Mouse (Mus musculus): Measurements from ENCODE around the gene Dhh. TPM values are rescaled to one million over a fixed set of nuclear protein-coding genes. Genes with fewer than 3 reads are reported as not detected.
"Not testable (repeated sequence)": the region's sequence is repeated elsewhere in the genome, so short reads cannot be mapped to it uniquely, and the experiment has no call there.

The Dhh gene
- under 1 TPM; 0.36 to 0.57 TPM for total RNA-seq (2021)
- long read RNA-seq, partial matches to known transcripts, result 1 of 1 reads
- long read RNA-seq, other reads (novel, unspliced or antisense), result 0 of 1 reads

DNA sequence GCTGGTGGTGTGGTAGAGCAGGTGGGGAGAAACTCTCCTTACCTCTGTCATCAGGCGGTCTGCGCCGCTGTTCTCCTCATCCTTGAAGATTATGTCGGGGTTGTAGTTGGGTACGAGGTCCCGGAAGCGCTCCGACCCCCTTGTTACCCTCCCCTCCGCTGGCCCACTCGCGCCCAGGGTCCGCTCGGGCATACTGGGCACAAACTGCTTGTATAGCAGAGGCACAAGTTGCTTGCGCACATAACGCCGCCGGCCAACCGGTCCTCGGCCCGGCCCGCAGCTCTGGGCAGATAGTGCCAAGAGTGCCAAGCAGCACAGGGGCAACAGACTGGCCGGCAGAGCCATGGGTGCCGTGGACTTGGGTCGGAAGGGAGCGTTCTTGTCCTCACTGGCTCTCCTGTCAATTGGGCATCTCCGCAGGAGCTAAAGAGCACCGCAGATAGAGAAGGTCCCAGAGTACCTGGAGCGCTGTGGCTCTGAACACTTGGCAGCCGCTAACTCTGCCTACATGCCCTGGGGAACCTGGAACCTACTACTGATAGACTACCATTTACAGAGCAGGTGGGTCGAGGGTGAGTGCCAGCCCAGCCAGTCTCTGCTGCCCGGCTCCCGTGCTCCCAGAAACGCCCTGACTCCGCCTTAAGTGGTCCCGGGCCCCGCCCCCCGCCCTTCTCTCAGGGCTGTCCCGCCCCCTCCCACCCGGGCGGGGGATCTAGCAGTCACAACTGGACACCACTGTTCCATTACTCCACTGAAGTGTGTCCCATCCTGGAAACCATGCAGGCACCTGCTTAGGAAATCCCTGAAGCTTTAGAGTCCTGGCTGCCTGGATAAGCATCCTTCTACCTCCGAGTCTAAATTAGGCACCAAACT is at the start of gene Dhh:
Gene Dhh (minus strand): TSS at position 613 of the 873 bp plus-strand sequence.
- no peak for DNase-seq (ENCODE audit: low spot score in 2 of 2)

DNA sequence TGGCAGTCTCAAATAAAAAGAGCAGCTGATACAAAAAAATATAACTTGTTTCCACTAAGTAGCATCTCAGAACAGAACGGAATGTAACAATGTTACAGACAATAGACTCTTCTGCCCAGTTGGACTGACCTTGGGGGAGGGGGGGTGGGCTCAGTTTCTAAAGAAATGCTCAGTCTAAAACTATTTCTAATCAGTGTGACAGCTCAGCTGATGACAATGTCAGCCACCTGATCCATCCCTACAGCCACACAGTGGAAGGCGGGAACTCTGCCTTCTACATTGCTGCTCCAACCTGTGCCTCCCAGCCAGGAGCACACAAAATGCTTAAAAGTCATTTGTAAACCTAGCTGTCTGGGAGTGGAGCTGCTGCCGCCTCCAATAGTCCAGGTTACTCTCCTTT is 49.5 kb upstream of the Dhh start:
- DNase-seq (ENCODE audit: low spot score in 2 of 2), result no peak

DNA sequence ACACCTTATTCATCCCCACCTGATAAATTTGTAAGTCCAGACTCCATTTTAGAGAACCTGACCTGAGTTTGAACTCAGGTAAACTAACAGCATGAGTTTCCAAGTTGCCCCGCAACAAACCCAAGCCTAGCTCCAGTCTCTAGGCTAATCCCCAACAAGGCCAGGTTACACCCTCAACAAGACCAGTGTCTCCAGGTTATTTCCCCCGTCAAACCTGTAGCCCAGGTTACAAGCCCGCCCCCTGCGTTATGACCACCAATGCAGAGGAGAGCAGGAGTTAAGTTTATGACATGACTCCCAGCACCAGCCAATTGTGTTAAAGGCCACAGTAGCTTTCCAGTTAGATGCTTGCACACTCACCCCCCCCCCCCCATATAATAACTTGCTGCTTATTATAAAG is 44.8 kb upstream of the Dhh start:
- DNase-seq (ENCODE audit: low spot score in 2 of 2), result no peak

DNA sequence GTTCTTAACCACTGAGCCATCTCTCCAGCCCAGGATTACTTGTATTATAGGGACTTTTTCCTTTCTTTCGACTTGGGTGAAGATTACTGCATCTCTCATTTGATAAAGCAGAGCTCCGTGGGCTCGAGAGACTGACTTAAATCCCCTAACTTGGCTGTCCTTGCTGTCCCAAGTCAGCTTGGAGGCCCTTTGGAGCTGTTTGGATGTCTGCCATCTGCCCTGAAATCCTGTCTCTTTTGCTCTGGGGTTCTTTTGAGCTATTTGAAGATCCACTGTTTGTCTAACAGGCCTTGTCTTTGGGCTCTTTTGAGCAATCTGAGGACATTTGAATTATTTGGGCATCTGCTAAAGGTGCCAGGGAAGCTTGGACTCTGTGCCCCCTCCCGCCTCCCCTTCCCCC is 43.7 kb upstream of the Dhh start:
- DNase-seq (ENCODE audit: low spot score in 2 of 2), result no peak

DNA sequence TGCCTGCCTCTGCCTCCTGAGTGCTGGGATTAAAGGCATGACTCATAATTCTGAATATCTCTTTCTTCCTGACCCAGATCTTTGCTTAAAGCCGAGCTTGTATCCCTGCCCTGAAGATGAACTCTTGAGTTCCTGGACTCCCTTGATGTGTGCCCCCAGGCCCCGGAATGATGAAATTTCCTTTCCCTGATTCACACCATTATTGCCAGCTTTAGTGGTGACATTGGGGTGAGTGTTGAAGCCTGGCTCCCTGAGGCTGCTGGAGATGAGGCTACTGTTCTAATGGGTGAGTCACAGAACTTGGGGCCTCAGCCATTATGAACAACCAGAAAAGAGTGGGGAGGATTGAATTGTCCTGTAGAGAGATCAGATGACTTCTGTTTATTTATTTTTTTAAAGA is 43.2 kb upstream of the Dhh start:
- no peak for DNase-seq (ENCODE audit: low spot score in 2 of 2)

DNA sequence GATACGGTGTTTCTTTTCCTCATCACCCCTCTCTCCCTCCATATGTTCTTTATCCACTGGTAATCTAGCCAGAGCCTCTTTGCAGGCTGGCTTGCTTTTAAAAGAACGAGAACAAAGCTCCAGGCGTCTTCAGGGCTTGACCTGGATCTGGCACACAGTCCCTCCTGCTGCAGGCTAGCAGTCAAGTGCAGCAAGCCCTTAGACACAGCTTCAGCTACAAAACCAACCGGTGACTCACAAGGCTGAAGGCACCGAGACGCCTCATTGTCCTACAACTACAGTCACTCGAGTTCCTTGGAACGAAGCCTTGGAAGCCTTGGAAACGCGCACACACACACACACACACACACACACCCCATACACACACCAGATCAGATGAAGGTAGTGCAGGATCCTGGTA is 42.5 kb upstream of the Dhh start:
- no peak for DNase-seq (ENCODE audit: low spot score in 2 of 2)

DNA sequence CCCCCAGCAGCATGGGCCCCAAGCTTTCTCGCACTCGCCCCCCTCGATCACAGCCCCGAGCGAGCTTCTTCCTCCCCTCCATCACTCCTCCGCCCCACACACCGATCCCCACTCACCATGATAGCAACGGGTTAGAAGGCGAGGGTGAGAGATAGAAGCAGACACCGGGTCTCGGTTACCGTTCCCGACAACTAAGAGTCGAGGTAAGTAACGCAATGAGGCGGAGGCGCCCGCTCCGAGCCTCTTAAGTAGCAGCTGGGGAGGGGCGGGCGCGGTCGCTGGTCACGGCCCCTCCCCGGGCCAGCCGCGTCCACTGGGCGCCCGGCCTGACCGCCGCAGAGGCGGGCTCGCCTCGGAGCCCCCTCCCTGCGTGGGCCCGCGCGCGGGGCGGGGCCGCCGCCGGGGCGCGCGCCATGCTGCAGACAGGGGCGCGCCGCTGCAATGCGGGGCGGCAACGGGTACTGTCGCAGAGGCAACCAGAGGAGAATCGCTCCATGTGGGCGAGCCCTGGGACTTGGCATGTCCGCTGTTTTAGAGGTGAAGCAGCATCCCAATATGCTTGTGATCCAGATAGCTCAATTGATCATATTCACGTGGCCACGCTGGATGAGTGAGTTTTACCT is 36.0 kb upstream of the Dhh start, which contains the start of gene Tuba1b:
Gene Tuba1b (minus strand): TSS at position 349 of the 623 bp plus-strand sequence.
- peak; percentile 81 to 90 for DNase-seq (ENCODE audit: low spot score in 2 of 2)

DNA sequence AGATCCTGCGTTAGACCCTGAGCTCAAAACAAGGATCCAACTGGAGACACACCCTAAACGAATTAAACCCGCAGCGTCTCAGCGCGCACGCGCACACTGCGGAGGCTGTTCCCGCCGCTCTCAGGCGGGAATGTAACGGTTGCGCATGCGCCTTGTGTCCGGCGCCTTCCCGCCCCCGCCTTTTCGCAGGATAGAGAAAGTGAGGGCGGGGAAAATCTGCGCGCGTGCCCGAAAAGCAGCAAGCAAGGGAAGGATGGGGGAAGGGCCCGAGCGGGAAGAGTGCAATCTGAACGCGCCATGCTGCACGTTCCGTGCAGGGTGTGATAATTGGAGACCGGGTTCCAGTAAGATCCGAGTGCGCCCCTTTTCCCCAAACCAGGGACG is 35.5 kb upstream of the Dhh start:
- peak; percentile 94 to 98 for DNase-seq (ENCODE audit: low spot score in 2 of 2)

DNA sequence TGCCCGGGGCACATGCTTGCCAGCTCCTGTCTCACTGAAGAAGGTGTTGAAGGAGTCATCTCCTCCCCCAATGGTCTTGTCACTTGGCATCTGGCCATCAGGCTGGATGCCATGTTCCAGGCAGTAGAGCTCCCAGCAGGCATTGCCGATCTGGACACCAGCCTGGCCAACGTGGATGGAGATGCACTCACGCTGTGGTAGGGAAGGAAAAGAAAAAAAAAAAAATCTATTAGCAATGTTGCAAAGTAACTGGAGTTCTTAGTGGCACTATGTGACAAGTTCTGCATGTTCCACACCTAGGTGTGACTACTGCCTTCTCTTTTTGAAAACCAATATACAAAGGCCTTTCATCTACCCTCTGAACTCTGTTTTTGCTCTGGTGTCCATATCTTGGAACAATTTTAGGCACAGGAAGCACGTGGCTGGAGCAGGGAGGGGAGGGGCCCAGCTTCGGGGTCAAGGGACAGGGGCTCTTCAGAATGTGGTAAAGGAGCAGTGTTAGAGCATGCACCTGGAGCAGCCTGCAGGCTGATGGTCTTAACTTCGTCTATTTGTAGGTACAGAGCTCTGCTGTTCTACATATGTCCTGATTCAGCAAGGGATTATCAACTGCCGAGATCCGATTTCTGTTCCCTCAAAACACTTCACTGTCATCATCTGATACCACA is 34.8 kb upstream of the Dhh start:
- not testable (repeated sequence) for DNase-seq (ENCODE audit: low spot score in 2 of 2)

DNA sequence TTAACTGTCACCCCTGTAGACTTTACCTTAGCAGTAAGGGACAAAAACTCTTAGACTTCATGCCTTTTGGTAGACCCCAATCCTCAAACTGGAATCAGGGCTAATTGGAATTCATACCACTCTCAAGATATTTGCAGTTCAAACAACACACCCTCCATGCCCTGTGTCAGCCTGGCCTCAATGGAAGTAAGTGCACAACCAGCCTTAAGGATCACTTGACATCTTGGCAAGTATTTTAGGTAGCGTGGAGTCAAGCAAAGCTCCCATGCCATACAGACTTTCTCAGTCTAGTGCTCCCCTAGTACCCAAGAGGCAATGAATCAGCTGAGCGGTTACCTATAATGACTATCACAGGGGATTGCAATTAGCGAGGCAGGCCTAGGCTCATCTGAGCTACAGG is 32.7 kb upstream of the Dhh start:
- DNase-seq (ENCODE audit: low spot score in 2 of 2), result no peak

DNA sequence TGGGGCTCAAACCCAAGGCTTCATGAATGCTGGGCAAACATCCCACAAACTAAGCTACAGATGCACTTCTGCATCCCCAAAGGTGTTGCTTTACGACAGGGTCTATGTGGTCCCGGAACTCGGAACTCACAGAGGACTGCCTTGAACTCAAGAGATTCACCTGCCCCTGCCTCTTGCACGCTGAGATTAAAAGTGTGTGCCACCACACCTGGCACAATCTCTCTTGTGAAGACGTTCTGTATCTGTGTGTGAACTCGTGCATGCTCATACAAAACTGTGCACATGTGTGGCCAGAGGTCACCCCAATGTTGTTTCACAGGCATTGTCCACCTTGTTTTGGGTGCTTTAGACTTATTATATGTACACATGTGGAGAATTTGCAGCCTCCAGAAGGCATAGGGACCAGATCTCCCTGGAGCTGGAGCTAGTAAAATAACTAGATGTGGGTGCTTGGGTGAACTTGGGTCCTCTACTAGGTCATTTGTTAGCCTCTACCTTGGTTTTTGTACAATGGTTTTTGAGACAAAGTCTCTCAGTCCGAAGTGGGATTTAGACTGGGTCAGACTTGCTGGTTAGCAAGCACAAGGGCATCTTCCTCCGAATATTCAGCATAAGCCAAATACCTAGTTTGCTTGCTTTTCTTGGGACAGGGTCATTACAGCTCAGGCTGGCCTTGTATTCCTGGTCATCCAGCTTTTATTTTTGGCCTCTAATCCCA is 31.8 kb upstream of the Dhh start:
- no peak for DNase-seq (ENCODE audit: low spot score in 2 of 2)

DNA sequence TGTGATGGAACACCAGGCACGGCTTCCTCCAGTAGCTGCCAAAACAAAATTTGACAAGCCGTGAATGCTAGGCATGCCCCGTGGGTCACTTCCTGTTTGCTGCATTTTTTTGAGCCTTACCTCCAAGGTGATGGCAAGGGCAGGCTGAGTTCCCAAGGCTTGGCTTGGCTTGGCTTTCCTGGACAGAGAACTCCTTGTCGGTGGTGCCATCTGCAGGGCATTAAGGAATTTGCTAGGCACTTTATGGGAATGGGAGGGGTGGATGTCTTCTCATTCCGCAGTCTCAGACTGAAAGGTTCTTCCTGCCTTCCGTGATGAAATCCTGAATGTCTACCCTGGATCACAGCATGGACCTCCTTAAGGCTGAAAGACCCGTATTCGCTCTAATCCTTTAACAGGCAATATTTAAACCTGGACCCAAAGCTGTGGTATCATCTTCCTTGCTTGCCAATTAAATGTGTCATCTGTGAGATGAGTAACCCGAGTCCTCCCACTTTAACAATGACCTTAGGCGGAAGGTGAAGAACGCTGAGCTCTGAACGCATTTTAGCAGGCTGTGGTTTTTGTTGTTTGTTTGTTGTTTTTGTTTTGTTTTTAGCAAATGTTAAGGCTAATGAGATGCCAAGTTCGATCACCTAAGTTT is 30.4 kb upstream of the Dhh start:
- peak; percentile 68 to 76 for DNase-seq (ENCODE audit: low spot score in 2 of 2)

DNA sequence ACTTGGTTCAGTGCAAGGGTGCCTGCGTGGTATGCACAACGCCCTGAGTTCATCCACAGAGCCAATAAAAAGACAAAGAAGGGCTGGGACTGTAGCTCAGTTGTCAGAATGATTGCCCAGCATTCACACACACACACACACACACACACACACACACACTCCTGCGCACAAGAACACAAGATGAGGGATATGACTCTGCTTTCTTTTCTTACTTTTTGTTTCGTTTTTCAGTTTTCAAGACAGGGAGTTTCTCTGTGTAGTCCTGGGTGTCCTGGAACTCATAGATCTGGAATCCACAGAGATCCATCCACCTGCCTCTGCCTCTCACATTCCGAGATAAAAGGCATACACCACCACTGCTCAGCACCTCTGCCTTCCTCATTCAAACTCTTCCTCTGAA is 29.2 kb upstream of the Dhh start:
- no peak for DNase-seq (ENCODE audit: low spot score in 2 of 2)

DNA sequence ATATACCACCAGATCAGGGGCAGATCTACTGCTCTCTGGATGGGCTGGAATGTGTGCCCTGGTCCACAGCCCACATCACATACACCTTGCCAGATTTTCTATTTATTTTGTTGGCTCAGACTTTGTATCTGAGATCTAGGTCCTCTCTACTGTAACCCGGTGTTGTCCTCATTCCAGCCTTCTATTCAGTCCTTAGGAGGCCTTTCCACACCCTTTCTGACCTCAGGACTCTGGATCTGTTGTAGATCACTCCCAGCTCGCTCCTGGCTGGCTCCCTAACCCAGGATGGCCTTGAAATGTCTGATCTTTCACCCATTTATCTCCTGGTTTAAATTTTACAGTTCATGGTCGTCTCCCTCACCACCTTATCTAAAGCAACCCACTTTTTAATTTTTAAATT is 26.3 kb upstream of the Dhh start:
- no peak for DNase-seq (ENCODE audit: low spot score in 2 of 2)

DNA sequence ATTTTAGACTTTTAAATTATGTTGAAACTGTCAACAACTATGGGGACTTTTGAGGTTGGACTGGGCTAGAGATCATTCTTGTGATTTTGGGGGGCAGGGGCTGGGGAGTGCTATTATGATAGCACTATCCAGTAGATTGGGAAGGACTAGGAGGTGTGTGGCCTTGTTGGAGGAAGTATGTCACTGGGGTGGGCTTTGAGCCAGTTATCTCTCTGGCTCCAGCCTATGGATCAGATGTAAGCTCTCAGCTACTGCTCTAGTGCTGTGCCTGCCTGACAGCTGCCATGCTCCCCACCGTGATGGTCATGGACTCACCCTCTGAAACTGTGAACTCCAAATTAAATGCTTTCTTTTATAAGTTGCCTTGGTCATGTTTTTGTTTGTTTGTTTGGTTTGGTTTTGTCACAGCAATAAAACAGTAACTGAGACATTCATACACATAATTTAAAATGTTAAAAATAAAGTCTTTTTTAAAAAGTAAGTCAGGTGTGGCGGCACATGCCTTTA is 24.7 kb upstream of the Dhh start:
- no peak for DNase-seq (ENCODE audit: low spot score in 2 of 2)

DNA sequence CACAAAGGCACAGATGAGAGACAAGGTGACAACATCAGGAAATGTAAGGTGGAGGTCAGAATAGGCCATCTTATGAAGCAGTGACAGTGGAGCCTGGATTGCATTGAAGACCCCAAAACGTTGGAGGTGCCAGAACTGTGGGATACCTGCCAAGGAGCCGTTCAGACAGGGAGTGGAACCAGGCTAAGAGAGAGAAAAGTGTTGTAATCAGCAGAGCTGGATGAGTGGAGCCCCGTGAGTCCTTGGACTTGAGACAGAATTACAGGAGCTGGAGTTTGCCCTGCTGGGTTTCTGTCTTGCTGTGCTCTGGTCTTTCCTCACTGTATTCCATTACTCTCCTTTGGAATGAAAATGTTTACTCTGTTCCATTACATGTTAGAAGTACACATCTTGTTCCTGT is 24.2 kb upstream of the Dhh start:
- DNase-seq (ENCODE audit: low spot score in 2 of 2), result no peak

DNA sequence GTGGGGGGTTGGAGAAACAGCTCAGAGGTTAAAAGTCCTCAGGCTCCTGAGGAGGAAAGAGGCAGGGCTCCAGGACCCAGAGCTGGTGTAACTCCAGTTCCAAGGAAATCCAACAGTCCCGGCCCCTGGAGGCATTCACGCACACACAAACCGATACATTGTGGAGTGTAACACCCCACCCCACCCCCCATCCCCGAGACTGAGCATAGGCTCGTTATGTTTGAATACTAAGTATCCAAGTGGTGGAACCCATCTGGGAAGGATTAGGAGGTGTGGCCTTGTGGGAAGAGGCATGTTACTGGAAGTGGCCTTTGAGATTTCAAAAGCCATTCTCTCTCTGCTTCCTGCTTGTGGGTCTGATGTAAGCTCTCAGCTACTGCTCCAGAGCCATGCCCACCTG is 23.2 kb upstream of the Dhh start:
- no peak for DNase-seq (ENCODE audit: low spot score in 2 of 2)

DNA sequence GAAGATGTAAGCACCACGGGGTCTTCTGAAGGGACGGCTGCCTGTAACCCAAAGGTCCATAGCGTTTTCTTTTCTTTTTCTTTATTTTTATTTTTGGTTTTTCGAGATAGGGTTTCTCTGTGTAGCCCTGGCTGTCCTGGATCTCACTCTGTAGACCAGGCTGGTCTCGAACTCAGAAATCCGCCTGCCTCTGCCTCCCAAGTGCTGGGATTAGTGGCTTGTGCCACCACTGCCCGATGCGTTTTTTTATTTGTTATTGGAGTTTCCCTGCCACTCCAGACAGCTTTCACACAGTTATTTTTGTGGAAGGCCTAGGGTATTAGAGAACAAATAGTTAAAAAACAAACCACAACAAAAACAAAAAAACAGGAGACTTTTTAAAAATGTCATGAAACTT is 20.2 kb upstream of the Dhh start:
- DNase-seq (ENCODE audit: low spot score in 2 of 2), result not testable (repeated sequence)

DNA sequence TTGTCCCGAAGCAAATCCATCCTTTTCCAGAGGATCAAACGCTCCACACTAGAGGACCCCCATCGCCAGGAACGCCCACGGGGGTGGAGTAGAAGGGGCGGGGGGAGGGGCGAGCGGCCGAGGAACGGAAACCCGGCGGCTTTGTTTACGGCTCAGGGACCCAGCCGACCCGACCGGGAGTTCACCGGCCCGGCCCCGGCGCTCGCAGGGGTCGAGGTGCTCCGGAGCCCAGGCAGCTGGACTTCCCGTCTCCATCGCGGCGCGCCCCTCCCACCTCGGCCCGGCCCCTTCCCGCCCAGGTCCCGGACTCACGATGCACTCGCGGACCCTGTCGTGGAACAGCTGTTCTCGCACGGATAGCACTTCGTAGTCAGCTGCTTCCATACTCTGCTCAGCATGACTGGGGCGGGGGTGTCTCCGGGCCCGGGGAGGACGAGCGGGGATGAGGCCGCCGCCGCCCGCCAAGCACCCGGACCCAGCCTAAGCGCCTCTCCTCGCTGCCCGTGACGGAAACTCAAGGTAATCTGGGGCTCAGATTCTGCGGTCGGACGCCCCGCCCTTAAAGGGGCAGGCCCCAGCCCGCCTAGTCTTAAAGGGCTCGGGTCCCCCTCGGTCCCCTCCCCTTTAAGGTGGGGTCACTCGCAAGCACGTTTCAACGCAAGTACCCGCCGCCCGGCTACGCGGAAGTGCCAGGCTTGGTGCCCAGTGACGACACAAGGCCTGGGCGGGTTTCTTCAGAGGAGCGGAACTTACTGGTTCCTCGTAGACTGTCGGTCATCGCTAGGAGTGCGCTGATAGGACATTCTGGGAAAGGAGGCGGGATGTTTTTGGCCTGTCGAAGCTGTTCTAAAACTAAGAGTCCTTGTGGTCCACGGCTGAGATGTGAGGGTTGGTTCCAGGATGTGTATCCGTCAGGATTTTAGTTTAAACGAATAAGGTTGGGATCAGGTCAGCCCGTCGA is 19.5 kb upstream of the Dhh start, which contains the start of gene Lmbr1l:
Gene Lmbr1l (minus strand): TSS at position 694 of the 961 bp plus-strand sequence.
- peak; percentile 98 to 99 for DNase-seq (ENCODE audit: low spot score in 2 of 2)
